Mouse (Mus musculus) adrenal gland (tissue): ENCODE measurements around the gene Gm49383.
"Not testable (repeated sequence)": the region's sequence is repeated elsewhere in the genome, so short reads cannot be mapped to it uniquely, and the experiment has no call there.

ENCODE experiments used
- intact Hi-C: fragments of 180-260 bp; cut with DNase I; formaldehyde crosslinking; loops from one replicate; pipeline ENCODE4 v1.15.1; 2025
- microRNA-seq, 2 experiments: library from miRNA; unstranded; fragments of <30 nt; microRNA quantifications; one replicate each; pipeline ENCODE4; 2019

Gm49383 gene

DNA sequence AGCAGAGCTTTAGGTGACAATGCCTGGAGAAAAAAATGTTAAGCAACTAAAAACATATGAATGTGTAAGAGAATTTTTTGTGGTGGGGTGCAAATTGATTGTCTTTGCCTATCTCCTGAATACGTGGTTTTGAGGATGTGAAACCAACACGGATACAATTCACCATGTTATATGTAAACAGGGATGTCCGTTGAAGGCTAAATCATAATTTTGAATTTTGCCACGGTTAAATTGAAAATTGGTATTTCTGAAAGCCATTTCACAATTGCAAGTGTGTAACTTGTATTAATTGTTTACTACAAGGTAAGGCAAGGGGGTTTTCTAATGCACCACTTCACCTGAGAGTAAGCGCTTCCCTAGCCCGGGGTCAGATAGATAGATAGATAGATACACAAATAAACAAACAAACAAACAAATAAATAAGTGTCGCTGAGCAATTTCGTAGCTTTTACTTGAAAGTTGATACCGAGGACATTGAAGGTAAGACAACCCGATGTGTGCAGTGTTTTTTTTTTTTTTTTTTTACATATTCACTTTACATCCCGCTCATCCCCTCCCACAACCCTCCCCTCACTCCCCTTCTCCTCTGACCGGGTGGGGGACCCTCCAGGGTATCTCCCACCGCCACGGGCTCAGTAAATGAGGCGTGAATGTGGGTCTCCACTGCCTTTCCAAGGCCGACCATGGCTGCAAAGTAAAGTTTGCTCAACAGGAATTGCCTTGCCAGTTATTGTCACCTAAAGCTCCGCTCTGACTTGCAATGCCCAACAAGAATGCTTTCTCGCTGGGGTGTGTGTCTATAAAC, 29.0 kb downstream of the Gm49383 start:
- intact Hi-C loops, result no loop called here

DNA sequence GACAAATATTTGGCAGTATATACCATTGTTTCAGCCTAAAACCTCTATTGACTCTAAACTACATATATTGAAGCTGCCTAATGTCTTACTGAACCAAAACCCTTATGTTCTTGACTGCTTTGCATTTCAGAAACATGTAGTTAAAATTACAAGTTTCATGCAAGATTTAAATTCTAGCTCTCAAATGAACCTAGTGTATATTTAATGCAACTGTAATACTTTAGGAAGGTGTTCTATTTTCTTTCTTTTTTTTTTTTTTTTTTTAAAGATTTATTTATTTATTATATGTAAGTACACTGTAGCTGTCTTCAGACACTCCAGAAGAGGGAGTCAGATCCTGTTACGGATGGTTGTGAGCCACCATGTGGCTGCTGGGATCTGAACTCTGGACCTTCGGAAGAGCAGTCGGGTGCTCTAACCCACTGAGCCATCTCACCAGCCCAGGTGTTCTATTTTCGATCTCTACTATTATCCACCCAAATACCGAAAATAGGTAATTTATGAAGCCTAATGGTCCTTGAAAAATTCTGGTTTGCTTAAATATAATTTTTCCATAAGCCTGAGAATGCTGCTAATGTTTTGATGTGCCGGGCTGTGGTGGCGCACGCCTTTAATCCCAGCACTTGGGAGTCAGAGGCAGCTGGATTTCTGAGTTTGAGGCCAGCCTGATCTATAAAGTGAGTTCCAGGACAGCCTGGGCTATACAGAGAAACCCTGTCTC, 29.9 kb downstream of the Gm49383 start:
- intact Hi-C loops, result not testable (repeated sequence)

DNA sequence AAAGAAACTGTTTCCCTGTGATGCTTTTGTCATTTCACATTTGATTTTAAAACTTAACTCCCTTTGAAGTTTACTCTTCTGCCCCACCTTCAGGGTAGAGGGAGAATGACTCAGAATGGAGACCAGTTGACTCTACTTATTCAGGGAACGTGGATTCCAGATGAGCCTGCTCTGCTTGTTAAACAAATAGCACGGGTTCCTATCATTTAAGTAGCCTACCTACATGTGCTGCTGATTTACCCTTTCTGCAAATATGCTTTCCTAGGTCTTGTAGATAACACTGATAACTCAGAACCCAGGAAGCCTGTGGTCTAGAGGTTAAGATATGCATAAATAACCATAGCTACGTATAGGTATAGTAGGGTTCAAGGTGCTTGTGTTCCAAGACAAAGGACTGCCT, 32.0 kb downstream of the Gm49383 start:
- intact Hi-C loops, result no loop called here

DNA sequence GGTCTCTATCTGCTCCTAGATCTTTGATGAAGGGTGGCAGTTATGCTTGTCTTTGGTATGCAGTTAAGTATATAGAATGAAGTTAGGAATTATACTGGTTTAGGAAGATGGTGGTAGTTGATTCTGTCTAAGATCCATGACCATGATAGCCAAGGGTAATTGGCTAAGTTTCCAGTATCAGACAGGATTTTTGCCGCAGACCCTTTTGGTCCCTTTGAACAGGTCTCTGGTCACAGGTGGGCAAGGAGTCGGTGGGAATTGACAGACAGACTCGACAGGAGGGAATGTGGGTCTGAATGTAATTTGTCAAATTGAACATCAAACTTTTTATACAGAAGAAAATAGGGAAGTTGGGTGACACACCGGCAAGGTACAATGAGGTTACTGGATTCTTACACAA, 33.3 kb downstream of the Gm49383 start:
- intact Hi-C loops, result not testable (repeated sequence)

DNA sequence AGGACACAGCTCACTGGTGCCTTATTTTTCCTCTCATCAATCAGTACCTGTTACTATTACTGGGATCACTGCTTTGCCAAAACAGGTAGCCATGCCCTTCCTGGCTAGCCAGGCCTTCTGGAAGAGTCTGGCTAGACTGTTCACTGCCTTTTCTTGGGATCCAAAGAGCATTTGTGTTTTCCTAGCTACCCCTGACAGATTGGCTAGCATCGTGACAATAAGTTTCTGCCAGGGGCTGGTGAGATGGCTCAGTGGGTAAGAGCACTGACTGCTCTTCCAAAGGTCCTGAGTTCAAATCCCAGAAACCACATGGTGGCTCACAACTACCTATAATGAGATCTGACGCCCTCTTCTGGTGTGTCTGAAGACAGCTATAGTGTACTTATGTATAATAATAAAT, 36.2 kb downstream of the Gm49383 start:
- intact Hi-C loops, result not testable (repeated sequence)

DNA sequence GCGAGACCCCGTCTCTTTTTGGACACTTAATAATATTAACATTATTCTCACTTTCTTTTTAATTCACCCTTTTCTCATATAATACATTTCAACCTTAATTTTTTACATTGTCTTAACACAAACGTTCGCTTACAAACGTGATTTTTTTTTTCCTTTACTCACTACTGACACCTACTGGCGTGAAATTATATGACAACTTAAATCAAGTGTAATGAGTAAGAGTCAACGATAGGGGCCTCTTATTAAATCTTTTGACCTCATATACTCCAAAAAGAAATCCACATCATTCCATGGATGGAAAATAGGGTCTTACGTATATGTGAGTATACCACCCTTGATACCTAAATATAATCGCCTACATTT, 37.3 kb downstream of the Gm49383 start:
- intact Hi-C loops, result no loop called here

DNA sequence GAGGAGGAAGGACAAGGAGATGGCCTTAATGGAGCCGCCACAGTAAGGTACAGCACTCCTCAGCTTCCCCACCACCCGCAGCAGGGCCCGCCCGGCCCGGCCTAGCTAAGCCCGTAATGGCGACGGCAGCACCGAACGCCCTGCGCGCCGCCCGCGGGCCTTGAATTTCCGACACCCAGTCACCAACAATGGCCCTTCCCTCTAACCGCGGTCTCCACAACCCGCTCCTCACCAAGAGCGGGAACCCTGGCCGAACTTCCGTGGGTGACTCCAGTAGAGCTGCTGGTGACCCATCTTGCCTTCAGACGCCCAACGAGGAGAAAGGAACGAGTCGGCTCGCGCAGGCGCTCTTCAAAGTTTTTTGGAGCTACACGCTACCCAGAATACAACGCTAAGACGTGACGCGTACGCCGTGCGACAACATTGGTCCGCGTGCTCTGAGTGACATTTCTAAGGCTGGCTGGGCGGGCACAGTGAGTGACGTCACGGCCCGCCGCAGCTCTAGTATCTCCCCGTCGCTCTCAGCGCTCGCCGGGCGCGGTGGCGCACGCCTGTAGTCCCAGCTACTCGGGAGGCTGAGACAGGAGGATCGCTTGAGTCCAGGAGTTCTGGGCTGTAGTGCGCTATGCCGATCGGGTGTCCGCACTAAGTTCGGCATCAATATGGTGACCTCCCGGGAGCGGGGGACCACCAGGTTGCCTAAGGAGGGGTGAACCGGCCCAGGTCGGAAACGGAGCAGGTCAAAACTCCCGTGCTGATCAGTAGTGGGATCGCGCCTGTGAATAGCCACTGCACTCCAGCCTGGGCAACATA, 37.9 kb downstream of the Gm49383 start, which contains the start of gene Rps29:
TSS of gene Rps29 (minus strand) at position 422 of the 813 bp plus-strand sequence.
- intact Hi-C loops, result not testable (repeated sequence)

DNA sequence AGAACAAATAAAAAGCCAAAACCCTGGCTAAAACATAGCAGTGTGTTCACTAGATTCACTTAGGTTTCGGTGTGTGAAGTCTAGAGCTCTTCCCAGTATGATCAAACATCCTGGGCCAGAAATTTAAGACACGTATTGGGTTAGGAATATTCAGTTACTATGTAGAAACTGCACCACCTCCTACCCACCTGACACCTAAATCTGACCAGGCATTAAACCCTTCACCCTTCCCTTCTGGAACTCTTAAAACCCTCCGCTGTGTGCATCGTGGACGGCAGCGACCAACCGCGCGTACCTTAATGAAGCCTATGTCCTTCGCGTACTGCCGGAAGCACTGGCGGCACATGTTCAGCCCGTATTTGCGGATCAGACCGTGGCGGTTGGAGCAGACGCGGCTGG, 38.5 kb downstream of the Gm49383 start:
- intact Hi-C loops, result no loop called here

DNA sequence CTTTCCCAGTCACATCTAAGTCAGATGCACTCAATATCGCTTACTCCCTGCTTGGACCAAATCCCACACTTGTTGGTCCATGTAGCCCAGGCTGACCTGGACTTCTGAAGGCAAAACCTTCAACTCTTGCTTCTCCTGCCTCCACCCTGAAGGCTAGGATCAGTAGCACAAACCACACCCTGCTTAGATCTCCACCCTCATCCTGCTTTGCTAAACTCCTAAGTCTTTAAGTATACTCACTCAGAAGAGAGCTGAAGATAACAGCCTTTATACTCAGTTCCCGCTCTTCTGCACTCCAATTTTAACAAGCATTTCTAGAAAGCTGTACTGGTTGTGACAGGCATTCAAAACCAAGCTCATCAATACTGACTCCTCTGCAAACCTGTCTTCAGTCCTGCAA, 39.8 kb downstream of the Gm49383 start:
- intact Hi-C loops, result no loop called here

DNA sequence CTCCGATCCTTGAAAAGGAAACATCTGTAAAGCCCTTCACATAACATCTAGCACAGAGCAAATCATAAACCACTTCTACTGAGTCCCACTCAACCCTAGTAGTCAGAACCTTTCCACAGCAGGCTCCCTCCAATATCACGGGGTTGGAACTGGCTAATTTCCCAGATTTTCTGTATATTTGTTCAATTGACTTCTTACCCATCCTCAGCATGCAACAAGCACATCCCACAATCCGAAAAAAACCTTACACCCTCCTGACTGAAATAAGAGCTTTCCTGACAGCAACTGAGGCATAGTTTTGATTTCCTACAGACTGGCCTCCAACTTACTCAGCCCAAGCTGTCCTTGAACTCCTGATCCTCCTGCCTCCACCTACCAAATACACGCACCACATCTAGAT, 40.5 kb downstream of the Gm49383 start:
- intact Hi-C loops, result no loop called here

DNA sequence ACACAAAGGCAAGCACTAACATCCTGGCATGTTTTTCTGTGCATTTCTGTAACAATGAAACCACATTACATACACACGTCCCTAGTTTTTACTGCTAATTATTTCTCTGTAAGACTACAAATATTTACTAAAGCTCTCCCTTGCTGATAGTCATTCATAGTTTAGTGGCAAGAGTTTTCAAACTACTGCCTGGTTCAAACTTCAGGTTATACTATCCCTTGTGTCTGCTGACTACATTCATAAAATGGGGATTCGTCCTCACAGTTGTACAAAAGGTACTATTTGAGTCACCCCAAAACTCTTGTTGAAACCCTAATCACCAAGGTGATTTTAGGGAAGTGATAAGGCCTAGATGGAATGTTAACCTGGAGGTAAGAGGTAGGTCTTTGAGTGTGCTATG, 41.0 kb downstream of the Gm49383 start:
- intact Hi-C loops, result no loop called here

DNA sequence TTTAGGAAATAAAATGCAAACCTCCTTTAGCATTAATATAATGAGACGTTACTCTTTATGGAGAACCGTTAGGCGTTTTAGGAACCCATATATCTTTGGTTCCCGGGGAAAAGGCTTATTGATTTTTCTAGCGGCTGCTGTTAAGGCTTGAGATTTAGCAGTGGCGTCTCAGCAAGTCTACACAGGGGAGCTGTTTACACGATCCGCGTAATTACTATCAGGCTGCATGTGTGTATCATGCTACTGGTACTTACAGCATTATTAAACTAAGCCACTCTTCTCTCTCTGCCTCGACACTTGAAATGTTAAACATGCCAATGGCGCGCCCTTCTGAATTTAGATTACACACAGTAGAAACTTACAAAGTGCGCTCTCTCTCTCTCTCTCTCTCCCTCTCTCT, 46.9 kb downstream of the Gm49383 start:
- intact Hi-C loops, result no loop called here

DNA sequence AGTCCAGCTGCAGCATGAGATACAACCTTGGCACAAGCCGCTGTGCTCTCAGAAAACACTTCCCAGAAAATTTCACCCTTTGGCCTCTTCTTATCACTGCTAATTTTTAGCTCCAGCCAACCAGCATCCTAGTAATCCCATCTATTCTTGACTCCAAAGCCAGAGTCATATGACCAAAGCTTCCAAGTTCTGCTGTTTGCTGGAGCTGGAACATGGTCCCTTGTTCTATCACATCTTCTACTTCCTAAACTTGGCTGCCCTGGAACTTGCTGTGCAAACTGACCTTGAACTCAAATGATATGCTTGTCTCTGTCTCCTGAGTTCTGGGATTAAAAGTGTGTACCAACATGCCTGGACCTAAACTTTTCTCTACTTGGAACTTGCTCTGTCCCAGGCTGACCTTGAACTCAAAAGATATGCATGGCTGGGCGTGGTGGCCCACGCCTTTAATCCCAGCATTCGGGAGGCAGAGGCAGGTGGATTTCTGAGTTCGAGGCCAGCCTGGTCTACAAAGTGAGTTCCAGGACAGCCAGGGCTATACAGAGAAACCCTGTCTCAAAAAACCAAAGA, 49.7 kb downstream of the Gm49383 start:
- intact Hi-C loops, result no loop called here

DNA sequence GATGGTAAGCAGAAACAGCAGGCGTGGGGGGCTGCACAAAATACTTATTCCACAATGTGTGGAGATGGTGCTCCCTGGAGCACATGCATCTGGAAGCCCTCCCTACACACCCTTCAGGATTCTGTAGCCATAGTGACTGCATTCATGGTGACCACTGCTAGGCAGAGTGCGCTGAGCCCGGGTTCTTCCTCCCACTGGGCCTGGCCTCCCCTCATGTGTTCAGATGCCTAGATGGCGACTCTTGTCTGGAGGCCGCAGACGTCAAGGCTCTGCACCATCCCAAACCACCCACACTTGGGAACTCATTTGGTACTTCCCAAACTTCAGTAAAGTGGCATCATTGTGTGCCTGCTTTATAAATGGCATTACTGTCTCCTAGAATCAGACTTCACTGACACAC, 53.4 kb downstream of the Gm49383 start:
- intact Hi-C loops, result no loop called here

DNA sequence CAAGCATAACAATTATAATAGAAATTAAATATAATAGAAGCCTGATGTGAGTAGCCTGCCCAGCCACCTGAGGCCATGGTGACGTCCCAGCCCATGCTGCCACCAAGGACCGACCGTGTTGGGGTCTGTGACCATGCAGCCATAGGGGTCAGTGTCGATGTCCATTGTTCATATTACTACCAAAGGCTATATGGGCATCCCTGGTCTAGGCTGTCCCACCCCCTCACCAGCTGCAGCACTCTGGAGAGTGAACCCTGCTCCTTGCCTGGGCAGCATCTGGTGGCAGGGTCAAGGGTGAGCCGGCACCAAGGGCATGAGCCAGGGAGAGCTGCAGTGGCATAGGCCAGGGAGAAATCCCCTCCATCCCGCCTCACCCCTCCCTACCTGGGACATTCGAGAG, 57.1 kb downstream of the Gm49383 start:
- intact Hi-C loops, result no loop called here

DNA sequence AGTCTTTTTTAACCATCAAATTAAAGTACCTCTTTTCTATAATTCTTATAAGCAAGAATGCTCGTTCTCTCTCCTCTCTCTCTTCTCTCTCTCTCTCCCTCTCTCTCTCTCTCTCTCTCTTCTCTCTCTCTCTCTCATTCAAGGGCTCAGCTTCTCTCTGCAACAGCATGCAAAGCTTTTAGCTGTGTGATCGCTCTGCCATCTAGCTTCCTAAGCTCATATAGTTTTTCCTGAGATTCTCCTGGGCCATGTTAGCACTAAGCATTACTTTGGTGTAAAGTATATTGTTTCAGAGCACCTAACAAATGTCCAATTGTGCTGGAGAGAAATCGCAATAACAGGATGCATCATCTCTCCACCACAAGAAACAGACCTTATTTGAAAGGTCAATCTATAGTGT, 57.7 kb downstream of the Gm49383 start:
- intact Hi-C loops, result no loop called here

Small RNA genes lying within 50 kb of the gene (microRNA-seq; reads per million reads assigned to microRNA genes)
- gene Gm47287 (0 reads per million in 2 experiments), gene Gm47295 (0.49 to 0.80 reads per million in 2 experiments)
